Mouse (Mus musculus): ENCODE measurements at regions not wholly inside any gene's neighbourhood (a gene's known extent, or its start where the extent isn't known, plus 50 kb on each side); places are given as distances from the start of the nearest gene placed in this dataset.

DNA sequence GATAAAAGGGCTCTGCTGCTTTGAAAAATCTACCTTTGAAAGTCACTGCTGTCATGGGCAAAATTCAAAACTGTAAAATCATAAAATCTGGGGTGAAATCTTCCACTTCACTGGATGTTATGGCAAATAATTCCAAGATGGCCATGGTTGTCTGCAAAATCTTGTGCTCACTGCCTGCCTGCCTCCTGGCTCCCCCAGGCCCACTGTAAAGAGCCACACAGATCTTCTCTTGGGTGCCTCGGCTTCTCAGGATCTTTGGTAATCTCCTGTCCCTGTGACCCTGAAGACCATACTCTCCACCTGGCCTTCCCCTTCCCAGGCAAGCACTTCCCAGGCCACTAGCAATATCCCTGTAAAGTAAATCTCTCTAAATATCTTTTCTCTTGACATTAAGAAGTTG, 505.1 kb upstream of the Kdm8 start:
- Histone ChIP-seq H3K4me1 (ENCODE audit: control insufficient read depth, insufficient read depth, low read length) (no peaks in the 10 kb centered on the region), H3K4me3 (ENCODE audit: insufficient read depth, low read length) (no peak overlapping the region), H3K27ac (ENCODE audit: insufficient read depth, low read length) (no peak overlapping the region)
- TF ChIP-seq POLR2A (IDR thresholded peaks at IDR 0.05; ENCODE audit: low read depth, low read length) (no peak), CTCF (IDR thresholded peaks at IDR 0.05; ENCODE audit: borderline replicate concordance, insufficient read depth, low read length) (no peak)

DNA sequence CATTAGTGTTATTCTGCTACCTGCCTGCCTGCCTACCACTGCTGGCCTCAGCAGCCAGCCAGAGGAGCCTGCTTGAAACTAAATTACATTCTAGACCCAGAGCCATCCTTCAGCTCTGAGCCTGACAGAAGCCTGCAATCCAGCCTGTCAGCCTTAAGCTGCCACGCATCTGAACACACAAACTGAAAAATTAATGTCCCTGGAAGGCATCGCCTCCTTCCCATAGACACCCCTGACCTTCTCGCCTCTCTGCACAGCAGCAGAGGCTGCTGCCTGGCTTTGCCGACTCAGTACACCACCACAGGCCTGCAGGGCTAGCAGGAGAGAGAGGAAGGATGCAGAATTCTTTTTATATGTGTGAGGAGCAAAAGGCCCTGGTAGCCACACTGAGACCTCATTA, 502.9 kb upstream of the Kdm8 start:
- TF ChIP-seq CTCF (IDR thresholded peaks at IDR 0.05; ENCODE audit: borderline replicate concordance, insufficient read depth, low read length) (no peak), POLR2A (IDR thresholded peaks at IDR 0.05; ENCODE audit: low read depth, low read length) (no peak)
- no peak overlapping the region for H3K4me3 ChIP-seq (ENCODE audit: insufficient read depth, low read length)
- no peak overlapping the region for H3K27ac ChIP-seq (ENCODE audit: insufficient read depth, low read length)
- H3K4me1 ChIP-seq (ENCODE audit: control insufficient read depth, insufficient read depth, low read length) = no peaks in the 10 kb centered on the region

DNA sequence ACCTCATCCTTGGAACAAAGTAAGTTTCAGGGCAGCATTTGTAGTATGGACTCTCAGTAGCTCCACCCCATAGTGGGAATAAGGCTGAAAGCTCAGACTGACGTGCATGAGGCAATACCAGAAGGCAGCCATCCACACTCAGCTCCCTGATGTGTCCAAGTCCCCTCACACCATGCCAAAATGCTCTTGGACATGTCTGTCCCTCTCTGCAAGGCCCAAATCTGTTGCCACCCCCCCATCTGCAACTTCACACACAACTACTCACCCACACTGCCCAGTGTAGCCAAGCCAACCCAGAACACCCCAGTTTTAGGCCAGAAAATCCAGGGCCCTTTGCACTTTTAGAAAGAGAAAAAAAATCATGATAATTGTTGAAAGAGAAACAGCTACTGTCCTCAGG, 498.1 kb upstream of the Kdm8 start:
- no peak overlapping the region for H3K4me3 ChIP-seq (ENCODE audit: insufficient read depth, low read length)
- H3K4me1 ChIP-seq (ENCODE audit: control insufficient read depth, insufficient read depth, low read length) = no peaks in the 10 kb centered on the region
- no peak for TF ChIP-seq CTCF (IDR thresholded peaks at IDR 0.05; ENCODE audit: borderline replicate concordance, insufficient read depth, low read length)
- no peak for TF ChIP-seq POLR2A (IDR thresholded peaks at IDR 0.05; ENCODE audit: low read depth, low read length)
- no peak overlapping the region for H3K27ac ChIP-seq (ENCODE audit: insufficient read depth, low read length)

DNA sequence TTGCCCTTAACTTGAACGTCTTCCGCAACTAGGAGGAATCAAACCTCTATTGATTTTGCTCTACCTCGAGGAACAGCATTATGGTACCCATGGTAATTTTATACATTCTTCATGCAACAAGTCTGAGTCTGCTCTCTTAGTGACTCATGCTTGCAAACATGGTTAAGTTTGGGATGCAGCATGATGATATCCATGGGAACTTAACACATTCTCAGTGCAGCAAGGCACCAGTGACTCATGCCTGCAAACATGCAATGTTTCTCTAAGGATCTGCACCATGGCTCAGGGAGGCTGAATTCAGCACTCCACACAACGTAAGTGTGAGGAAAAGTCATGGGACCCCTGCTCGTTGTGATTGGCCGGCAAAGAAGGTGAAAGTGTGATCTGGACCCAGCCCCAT, 487.1 kb upstream of the Kdm8 start:
- H3K27ac ChIP-seq (ENCODE audit: insufficient read depth, low read length) = no peak overlapping the region
- H3K4me1 ChIP-seq (ENCODE audit: control insufficient read depth, insufficient read depth, low read length) = peaks cover 2% of the 10 kb centered on the region; the same call in 1 of the 2 replicates
- no peak for TF ChIP-seq POLR2A (IDR thresholded peaks at IDR 0.05; ENCODE audit: low read depth, low read length)
- no peak for TF ChIP-seq CTCF (IDR thresholded peaks at IDR 0.05; ENCODE audit: borderline replicate concordance, insufficient read depth, low read length)
- H3K4me3 ChIP-seq (ENCODE audit: insufficient read depth, low read length) = no peak overlapping the region

DNA sequence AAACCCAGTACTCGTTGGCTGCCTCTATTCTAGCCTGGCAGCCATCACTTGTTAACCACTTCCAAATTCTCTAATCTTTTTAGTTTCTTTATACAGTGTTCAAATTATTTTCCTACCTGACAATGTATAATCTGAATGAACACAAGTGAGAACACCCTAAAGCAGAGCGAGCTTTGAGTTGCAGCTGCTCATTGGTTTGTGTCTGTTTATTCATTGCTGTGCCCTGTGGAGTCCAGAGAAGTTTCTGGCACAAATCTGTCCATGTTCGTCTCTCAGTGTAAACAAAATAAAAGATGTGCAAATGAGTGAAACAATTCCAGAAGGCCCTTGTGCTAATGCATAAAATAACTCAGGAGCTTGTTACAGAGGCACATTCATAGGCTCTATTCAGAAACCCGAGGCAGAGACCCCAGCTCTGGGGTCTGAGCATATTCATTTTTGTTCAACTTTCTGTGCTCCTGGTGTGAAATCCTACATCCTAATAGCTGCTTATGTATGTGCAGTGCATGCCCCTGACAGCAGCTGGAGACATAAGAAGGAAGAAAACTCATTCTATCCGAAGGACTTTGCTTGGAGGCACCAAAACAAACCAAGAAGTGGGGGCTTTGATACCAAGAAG, 469.5 kb upstream of the Kdm8 start:
- H3K27ac ChIP-seq (ENCODE audit: insufficient read depth, low read length) = no peak overlapping the region
- no peak for TF ChIP-seq POLR2A (IDR thresholded peaks at IDR 0.05; ENCODE audit: low read depth, low read length)
- no peak for TF ChIP-seq CTCF (IDR thresholded peaks at IDR 0.05; ENCODE audit: borderline replicate concordance, insufficient read depth, low read length)
- H3K4me1 ChIP-seq (ENCODE audit: control insufficient read depth, insufficient read depth, low read length) = no peaks in the 10 kb centered on the region
- H3K4me3 ChIP-seq (ENCODE audit: insufficient read depth, low read length) = no peak overlapping the region

DNA sequence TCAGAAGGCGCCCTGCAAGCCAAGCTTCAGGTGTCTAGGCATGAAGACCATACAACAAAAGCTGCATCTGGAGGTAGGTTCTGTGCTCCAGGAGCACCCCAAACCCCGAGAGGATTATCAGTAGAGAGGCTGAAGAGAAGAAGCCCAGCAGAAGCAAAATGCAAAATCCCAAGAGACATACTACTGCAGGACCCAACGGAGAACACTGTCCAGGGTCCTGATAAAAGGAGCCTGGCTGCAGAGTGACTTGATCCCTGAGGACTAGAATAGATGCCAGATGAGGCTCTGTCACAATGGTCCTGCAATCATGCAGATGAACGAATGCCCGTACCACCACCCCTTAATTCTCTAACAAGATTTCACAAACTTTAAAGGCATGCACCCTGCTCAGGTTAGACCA, 455.0 kb upstream of the Kdm8 start:
- Histone ChIP-seq H3K4me3 (ENCODE audit: insufficient read depth, low read length) (no peak overlapping the region), H3K27ac (ENCODE audit: insufficient read depth, low read length) (no peak overlapping the region), H3K4me1 (ENCODE audit: control insufficient read depth, insufficient read depth, low read length) (no peaks in the 10 kb centered on the region)
- no peak for TF ChIP-seq POLR2A (IDR thresholded peaks at IDR 0.05; ENCODE audit: low read depth, low read length)
- TF ChIP-seq CTCF (IDR thresholded peaks at IDR 0.05; ENCODE audit: borderline replicate concordance, insufficient read depth, low read length) = no peak

DNA sequence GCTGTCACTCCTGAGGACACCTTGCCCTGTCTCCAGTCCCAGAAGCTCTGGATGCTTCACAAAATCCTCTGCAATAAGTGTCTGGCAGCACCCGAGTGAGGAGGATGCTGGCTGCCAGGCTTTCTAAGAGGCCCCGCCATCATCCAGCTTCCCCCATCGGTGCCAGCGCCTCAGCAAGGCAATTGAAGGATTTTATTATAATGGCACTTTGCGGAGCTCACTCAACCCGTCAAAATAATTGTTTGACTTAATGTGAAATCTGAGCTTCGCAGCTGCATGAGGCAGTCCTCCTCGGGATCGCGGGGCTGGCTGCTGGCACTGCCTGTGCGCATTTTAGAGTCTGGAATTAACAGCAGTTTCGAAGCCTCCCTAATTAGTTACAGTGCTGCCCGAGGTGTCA, 453.8 kb upstream of the Kdm8 start:
- Histone ChIP-seq H3K4me1 (ENCODE audit: control insufficient read depth, insufficient read depth, low read length) (no peaks in the 10 kb centered on the region), H3K4me3 (ENCODE audit: insufficient read depth, low read length) (no peak overlapping the region), H3K27ac (ENCODE audit: insufficient read depth, low read length) (no peak overlapping the region)
- TF ChIP-seq POLR2A (IDR thresholded peaks at IDR 0.05; ENCODE audit: low read depth, low read length) (no peak), CTCF (IDR thresholded peaks at IDR 0.05; ENCODE audit: borderline replicate concordance, insufficient read depth, low read length) (no peak)

DNA sequence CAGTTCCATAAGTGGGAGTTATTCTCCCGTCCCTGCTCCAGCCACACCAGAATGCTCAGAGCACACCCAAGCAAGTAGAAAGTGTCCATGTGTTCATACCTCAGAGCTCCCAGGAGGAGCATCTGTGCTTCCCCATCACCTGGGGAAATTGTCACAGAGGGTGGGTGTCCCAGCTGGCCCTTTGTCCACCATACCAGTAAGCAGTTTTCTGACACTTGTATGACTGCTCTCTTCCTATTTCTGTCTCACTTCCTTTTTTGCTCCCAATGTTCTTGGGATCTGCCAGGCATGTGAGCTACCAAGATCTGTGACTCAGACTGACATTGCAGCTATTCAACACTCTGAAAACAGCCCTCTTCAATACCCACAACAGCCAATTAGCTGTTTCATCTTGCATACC, 447.9 kb upstream of the Kdm8 start:
- Histone ChIP-seq H3K4me3 (ENCODE audit: insufficient read depth, low read length) (no peak overlapping the region), H3K4me1 (ENCODE audit: control insufficient read depth, insufficient read depth, low read length) (no peaks in the 10 kb centered on the region), H3K27ac (ENCODE audit: insufficient read depth, low read length) (no peak overlapping the region)
- TF ChIP-seq POLR2A (IDR thresholded peaks at IDR 0.05; ENCODE audit: low read depth, low read length) = no peak
- no peak for TF ChIP-seq CTCF (IDR thresholded peaks at IDR 0.05; ENCODE audit: borderline replicate concordance, insufficient read depth, low read length)

DNA sequence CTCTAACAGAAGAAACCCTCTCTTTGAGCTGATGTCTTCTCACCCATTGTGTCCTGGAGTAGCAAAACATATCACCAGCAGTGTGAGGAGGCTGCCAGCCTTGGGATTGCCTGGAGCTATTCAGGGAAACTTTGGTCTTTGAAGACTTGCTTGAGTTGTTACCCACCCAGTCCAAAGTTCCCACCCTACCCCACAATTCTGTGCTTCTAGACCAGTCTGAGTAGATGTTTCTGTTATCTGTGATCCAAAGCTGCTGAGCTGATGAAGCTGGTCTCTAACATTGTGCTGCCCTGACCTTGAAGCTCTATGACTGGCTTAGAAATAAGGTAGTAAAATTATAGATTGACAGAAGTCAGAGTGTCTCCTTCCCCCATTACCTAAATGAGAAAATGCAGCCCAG, 443.8 kb upstream of the Kdm8 start:
- Histone ChIP-seq H3K4me1 (ENCODE audit: control insufficient read depth, insufficient read depth, low read length) (no peaks in the 10 kb centered on the region), H3K4me3 (ENCODE audit: insufficient read depth, low read length) (no peak overlapping the region), H3K27ac (ENCODE audit: insufficient read depth, low read length) (no peak overlapping the region)
- TF ChIP-seq CTCF (IDR thresholded peaks at IDR 0.05; ENCODE audit: borderline replicate concordance, insufficient read depth, low read length) = no peak
- TF ChIP-seq POLR2A (IDR thresholded peaks at IDR 0.05; ENCODE audit: low read depth, low read length) = no peak

DNA sequence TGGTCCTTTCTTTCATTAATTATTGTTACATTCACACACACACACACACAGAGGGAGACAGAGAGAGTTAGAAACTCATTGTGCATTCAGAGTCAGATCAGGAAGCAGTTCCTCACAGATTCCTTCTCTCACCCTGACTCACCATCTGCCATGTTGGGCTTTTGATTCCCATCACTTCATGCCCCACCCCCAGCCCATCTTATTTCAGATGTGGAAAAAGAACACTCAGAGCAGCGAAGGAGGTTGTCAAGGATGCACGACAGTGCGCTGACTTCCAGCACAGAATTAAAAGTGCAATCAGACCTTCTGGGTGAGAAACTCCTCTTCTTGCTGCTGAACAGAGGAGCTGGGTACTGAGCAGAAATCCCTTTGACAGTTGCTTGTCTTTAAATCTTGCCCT, 438.8 kb upstream of the Kdm8 start:
- Histone ChIP-seq H3K4me3 (ENCODE audit: insufficient read depth, low read length) (no peak overlapping the region), H3K4me1 (ENCODE audit: control insufficient read depth, insufficient read depth, low read length) (no peaks in the 10 kb centered on the region)
- TF ChIP-seq POLR2A (IDR thresholded peaks at IDR 0.05; ENCODE audit: low read depth, low read length) (no peak), CTCF (IDR thresholded peaks at IDR 0.05; ENCODE audit: borderline replicate concordance, insufficient read depth, low read length) (no peak)

DNA sequence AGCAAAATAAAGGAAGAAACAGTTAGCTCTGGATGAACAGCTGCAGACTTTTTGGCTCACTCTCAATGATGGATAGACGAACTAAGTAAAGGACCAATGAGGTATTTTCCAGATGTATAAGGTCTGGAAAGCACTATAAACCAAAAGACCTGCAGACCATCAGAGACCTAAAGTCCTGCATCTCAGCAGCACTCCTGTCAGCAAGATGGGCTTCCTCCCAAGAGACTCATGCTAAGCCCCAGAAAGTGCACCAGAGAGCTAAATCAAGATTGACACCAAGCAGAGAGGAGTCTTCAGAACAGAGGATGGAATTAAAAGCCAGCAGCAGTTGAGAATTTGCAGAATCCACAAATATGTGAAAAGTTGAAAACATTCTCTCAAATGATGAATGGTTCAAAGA, 425.2 kb upstream of the Kdm8 start:
- Histone ChIP-seq H3K4me1 (ENCODE audit: control insufficient read depth, insufficient read depth, low read length) (no peaks in the 10 kb centered on the region), H3K27ac (ENCODE audit: insufficient read depth, low read length) (no peak overlapping the region), H3K4me3 (ENCODE audit: insufficient read depth, low read length) (no peak overlapping the region)
- TF ChIP-seq CTCF (IDR thresholded peaks at IDR 0.05; ENCODE audit: borderline replicate concordance, insufficient read depth, low read length) (no peak), POLR2A (IDR thresholded peaks at IDR 0.05; ENCODE audit: low read depth, low read length) (no peak)

More for the DNA sequence above, 438.8 kb upstream of the Kdm8 start:
- no peak overlapping the region for H3K27ac ChIP-seq (ENCODE audit: insufficient read depth, low read length)
